Mouse (Mus musculus): Measurements from ENCODE around the gene Pnmt. TPM values are rescaled to one million over a fixed set of nuclear protein-coding genes. Genes with fewer than 3 reads are reported as not detected.
"Not testable (repeated sequence)": the region's sequence is repeated elsewhere in the genome, so short reads cannot be mapped to it uniquely, and the experiment has no call there.

Pnmt gene
- total RNA-seq, 2 experiments from 2014 or later, result not detected

DNA sequence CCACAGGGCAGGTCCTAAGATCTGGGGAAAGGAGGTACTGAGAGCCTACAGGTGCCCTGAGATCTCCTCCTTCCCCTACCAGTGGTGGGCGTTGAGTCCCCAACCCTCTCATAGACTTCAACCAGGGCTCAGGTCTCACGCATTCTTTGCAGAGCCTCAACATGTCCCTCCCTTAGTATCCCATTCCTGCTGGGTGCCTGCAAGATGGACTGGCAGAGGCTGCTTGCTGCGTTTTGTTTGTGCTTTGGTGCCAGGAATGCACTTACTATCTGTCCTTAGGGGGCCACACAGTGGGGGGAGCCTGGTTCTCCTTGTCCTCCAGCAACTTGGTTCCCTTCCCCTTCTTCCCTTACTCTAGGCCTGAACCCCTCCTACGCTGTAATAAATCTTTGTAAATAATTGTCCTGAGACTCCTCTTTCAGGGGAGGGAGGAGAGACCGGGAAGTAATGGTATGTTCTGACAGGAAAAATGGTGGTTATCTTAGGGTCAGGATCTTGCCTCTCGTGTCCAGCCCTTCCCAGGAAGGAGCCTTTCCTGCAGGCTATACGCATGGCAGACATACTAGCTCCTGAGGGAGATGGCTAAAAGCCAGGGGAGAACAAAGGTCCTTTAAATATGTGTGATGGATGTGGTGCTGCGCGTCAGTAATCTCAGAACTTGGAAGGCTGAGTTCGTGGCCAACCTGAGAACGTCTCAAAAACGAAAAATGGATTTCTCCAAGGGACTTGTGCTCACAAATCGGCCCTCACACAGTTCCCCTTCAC is 28.7 kb upstream of the Pnmt start:
- DNase-seq (ENCODE audit: low spot score in 2 of 2), result no peak

DNA sequence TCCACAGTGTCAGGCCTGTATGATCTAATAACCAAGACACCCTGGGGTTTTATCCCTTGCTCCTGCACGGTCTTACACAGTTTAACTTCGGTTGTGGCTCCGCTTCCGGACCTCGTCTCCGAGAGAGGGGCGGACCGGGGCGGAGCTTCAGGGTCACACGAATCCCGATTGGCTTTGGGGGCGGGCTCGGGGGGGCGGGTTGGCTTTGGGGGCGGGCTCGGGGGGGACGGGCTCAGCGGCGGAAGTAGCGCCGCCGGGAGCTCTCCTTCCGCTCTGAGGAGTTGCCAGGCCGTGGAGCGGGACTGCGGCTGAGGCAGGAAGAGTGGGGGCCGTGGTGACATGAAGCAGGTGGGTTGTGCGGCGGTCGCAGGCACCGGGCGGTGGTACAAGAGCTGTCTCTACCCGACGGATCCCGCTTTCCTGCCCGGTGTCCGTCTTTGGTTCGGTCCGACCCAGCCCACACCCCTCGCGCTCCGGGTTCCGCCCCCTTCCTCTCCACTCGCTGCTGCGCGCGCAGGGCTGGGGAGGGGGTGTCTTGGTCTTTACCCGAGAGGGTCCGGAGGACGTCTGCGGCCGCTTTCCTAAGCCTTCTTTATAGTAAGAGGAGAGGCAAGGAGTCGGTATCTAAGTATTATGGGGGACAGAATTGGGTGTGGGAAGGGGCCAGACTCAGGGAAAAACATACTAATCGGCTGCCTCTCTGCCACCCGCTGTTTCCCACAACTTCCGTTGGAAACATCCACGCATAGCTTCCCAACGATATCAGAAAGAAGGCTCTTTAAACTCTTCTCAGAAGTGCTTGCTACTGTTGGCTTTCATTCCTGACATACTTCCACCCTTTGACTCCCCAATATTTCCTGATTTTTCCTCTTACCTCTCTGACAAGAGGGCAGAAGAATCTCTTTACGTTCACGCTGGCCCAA is 27.8 kb upstream of the Pnmt start, which contains the start of gene Stard3:
TSS of gene Stard3 (plus strand) at position 208 of the 923 bp plus-strand sequence.
- DNase-seq (ENCODE audit: low spot score in 2 of 2), result peak; percentile 86 to 87

DNA sequence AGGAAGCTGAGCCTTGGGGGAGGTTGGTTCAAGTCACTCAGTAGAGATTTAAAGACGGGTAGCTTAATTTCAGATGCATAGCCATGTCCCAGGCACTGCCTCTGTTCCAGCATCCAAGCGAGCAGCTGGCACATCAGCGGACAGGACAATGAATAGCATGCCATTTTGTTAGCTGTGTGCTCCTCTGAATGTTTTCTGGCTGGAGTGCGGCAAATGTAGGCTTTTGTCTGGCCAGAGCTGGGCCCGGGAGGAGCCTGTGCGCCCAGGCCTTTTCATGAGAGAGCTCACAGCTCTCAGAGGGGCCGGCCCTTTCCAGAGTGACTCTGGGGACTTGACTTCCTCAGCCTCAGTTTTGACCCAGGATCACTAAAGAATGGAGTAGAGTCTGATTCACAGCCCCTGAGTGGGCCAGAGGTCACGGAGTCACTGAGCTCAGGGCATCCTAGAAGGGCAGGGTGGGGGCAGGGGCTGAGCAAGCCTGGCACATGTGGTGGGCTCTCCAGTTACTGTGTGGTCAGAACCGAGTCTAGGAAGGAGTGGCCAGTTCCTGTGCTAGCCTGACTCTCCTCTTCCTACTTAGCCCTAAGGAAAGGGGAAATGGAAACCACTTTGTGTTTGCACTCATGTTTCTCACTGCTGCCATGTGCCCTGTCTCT is 25.3 kb upstream of the Pnmt start:
- no peak for DNase-seq (ENCODE audit: low spot score in 2 of 2)

DNA sequence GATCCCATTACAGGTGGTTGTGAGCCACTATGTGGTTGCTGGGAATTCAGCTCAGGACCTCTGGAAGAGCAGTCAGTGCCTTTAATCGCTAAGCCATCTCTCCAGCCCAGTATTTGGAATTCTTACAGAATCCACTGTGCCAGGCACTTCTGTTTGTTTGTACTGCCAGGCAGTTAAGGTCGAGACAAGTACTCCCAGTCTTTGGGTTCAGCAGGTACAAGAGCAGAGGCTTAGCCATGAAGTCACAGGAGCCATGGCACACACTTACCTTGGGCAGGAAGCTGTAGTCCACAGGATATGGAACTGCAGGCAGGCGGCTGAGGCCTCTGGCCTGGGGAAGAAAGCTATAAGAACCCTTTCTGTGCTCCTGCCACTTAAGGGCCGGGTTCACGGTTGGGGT is 22.4 kb upstream of the Pnmt start:
- DNase-seq (ENCODE audit: low spot score in 2 of 2), result no peak

DNA sequence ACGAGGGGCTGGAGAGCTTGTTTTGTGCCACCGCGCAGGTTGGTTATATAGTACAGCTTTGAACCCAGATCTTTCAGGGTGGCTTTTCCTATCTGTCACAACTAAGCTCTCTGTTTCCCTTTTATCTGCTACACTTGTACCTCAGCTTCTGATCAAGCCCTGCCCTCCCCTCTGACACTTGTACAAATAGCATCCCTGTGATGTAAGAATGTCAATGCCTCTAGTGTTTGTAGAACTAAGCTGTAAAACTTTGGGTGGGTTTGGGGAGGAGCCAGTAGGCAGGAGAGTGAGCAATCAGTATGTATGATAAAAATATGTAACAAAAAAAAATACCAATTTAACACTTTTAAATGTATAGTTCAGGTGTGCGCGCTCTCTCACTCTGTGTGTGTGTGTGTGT is 21.8 kb upstream of the Pnmt start:
- DNase-seq (ENCODE audit: low spot score in 2 of 2), result no peak

DNA sequence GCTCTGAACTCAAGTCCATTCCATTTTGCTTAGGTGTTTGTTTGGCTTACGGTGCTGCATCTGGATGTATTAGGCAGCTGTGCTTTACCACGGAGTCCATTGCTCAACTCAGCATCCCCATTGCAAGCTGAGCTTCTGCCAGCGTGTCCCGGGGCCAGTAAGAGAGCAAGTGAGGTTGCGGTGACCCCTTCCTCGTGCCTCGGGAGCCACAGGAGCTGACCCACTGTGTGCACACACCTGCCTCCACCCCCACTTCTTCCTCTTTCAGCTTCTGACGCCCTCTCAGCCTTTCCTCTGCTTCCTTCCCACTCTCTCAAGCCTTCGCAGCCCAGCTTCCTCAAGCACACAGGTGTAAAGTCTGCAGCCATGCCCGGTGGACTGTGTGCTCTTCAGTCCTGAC is 20.0 kb upstream of the Pnmt start:
- no peak for DNase-seq (ENCODE audit: low spot score in 2 of 2)

DNA sequence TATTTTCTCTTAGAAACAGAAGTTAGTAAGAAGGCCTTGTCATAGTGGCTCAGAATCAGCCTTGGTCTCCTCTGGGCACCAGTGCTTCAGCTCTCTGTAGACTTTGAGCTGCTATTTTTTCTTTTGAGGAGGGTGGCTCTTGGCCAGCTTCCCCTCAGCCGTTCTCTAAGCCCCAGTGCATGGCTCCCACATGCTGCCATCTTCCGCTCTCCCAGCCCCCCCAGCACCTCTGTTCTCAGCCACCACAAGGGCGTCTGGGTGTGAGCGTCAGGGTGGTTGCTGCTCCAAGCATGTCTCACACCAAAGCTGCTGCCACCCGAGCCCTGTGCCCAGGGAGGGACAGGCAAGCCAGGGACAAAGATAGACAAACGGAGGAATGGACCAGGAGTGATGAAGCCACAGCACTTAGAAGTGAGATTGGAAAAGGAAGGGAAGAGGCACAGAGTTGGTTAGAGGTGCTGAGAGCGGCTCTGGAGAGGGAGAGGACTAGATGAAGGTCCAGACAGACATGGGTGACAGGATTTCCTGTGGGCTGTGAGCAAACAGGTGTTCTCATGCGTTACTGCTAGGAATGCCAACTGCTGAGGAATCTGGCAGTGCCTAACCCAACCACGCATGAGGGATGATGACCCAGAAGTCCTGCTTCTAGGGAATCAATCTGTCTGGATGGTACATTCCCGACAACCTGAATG is 18.9 kb upstream of the Pnmt start:
- DNase-seq (ENCODE audit: low spot score in 2 of 2), result peak in 1 of 2 experiments; percentile 42

DNA sequence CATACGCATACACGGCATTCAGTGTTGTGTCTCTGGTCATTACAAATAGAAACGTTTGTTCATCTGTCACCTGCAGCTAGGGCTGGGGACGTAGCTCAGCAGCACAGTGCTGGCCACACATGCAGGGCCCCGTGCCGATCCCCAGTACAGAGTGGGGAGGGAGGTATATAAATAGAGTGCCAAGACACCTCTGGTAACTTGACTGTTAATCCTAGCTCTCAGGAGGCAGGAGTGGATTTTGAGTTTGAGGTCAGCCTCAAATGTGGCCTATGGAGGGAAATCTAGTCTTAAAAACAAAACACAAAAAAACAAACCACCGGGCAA is 18.4 kb upstream of the Pnmt start:
- DNase-seq (ENCODE audit: low spot score in 2 of 2), result no peak

DNA sequence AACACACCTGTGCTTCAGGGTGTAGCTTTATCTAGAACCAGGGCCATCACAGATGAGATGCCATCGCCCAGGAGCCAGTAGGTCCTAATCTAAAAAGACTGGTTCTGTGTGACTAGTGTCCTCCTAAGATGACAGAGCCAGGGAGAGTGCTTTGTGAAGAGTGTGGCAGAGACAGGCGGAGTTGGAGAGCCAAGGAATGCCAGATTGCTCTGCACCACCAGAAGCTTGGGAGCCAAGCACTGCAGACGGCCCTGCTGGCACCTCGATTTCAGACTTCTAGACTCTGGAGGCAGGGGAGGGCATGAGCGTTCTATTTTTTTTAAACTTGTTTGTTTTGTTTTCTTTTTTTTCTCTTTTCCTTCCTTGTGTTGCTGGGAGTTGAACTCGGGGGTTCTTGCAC is 16.9 kb upstream of the Pnmt start:
- peak; percentile 37 to 39 for DNase-seq (ENCODE audit: low spot score in 2 of 2)

DNA sequence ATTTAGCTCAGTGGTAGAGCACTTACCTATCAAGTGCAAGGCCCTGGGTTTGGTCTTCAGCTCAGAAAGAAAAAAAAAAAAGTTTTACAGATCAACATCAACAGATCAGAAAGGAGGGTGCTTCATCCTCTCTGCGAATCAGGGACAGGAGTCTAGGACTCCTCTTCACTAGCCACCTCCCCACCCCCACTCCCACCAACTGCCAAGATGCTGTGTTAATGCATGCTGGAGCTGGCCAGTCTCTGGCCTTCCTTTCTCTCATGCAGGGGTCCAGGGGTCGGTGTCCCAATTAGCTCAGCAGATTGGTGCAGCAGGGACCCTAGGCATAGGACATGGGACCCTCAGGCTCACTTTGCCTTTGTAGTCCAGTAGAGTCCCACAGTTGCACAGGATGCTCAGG is 15.7 kb upstream of the Pnmt start:
- DNase-seq (ENCODE audit: low spot score in 2 of 2), result no peak

DNA sequence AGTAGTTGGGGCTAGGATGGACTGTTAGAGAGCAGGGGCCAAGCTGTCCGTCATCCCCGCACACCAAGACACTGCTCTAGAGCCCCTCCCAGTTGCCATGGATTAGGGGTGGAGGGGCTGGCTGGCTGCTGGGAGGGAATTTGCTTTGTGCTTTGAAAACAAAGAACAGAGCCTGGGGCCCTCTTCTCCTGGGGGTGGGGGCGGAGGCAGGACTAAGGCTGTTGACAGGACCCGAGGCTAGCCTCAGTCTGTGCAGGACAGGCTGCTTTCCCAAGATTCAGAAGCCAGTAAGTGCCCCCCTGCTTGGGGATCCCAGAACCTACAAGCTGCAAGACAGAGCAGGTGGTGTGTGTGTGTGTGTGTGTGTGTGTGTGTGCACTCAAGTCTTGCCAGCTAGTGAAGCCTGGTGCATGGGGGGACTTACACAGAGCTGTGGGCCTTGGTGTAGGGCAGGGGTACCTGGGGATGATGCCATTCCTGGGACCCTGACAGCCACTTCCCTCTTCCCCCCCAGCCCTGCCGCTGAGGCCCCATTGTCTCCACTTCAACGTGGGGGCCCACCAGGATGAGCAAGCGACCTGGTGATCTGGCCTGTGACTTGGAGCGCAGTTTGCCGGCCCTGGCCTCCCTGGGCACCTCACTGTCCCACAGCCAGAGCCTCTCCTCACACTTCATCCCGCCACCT is 14.6 kb upstream of the Pnmt start:
- DNase-seq (ENCODE audit: low spot score in 2 of 2), result peak; percentile 44 to 52

DNA sequence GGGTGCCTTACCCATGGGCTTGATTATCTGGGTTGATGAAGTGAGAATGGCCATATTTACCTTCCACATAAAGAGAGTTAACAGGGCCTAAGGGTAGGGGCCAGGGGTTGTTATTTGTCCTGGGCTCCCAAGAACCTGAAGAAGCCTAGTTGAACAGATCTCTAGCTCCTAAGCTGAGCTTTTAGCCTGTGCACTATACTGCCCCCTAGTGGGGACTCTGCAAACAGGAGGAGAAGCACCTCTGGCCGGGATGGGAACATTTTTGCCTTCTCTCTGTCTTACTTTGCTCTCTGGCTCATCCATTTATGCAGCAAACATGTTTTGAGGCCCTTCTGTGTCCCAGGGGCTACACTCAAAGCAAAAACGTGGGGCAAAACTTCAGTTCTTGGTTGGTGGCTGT is 13.8 kb upstream of the Pnmt start:
- DNase-seq (ENCODE audit: low spot score in 2 of 2), result peak; percentile 69 to 71

DNA sequence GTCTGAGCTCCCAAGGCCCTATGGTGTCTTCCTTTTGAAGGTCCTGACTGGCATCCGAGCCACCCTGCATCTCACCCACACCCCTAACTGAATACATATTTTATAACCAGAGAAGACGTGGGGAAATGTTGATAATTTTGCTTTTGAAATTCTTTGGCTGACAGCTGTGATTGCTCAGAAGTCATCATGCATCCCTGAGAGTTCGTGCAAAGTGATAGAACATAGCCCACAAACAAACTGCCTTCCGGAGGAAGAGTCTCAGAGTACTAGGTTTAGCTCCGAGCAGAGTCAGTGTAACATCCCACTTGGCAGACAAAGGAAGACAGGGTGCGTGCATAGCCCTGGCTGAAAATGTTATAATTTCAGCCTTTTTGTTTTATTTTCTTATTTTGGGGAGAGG is 13.0 kb upstream of the Pnmt start:
- no peak for DNase-seq (ENCODE audit: low spot score in 2 of 2)

DNA sequence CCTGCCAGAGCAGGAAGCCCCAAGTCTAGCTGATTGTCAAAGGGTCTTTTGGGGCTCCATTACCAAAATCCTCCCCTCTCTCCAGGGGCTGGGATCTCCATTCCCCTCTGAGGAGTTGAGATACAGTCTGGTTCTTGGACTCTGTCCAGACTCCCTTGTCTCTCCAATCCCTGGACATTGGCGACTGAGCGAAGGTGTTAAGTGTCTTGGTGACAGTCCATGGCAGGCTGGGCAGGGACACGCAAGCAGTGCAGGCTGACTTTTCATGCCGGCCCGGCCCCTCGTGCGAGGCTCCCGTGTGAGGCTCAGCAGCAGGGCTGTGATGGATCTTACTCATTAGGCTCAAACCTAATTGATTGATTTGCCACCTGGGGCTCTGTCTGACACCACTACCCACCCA is 12.0 kb upstream of the Pnmt start:
- DNase-seq (ENCODE audit: low spot score in 2 of 2), result no peak

DNA sequence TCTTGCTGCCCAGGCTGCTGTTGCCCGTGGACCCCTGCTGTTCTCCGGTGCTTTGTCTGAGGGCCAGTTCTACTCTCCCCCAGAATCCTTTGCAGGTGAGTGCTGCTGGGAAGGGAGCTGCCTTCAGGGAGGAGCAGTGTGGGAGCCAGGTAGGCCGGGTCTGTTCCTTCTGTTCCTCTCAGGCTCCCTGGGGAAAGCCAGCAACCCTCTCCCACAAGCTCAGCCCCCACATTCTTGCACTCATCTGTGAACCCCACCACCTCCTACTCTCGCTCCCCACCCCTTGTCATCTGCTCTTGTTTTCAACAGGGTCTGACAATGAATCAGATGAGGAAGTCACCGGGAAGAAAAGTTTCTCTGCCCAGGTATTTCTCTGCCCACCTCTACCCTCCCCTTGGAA is 9.5 kb upstream of the Pnmt start:
- no peak for DNase-seq (ENCODE audit: low spot score in 2 of 2)

DNA sequence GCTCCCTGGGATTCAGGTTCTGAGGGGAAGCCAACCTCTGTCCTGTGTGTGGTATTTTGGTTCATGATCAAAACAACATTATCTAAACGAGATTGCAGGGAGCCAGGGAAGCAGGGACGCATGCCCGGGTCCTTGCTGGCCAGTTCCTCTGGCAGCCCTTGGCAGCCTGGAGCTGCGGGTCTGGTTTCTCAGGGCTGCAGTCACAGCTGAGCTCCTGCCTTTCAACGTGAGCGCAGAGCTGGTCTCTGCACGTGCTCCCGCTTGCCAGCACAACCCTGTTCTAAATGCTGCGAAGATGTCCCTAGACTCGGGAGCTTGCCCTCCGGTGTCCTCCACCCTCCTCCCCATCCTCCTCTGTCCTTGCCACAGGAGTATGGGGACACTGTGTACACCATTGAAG is 8.5 kb upstream of the Pnmt start:
- DNase-seq (ENCODE audit: low spot score in 2 of 2), result no peak

DNA sequence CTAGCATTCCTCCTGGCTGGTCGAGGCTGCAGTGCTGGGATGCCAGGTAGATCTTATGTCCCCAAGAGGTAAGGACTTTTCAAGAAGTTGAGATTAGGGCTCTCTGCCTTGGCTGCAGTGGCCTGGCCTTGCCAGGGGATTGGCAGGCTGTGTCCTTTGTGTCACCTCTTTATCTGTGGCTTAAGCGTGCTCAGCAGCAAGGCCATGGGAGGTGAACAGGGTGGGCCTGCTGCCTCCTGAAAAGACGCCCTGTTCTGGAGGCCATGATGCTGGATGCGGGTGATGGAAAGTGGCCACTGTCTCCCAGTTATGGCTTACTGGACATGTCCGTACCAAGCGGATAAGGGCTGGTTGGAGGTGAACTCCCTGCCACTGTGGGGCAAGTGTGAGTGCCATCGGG is 6.9 kb upstream of the Pnmt start:
- DNase-seq (ENCODE audit: low spot score in 2 of 2), result no peak

DNA sequence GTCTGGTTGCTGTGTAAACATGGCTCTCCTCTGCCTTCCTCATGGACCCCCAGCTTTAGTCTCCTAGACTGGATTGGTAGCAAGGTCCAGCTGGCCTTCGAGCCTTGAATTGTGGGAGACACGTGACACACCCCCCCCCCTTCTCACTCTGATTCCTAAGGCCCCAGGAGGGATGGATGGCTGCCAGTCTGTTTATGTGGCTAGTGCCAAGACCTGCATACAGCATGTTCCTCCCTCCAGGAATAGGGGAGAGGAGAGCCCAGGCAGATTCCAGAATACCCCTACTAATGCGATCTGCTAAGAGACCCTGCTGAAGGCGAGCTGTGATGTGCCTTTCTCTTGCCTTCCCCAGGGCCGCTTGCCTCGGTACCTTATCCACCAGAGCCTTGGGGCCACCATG is 6.1 kb upstream of the Pnmt start:
- DNase-seq (ENCODE audit: low spot score in 2 of 2), result peak in 1 of 2 experiments; percentile 40

DNA sequence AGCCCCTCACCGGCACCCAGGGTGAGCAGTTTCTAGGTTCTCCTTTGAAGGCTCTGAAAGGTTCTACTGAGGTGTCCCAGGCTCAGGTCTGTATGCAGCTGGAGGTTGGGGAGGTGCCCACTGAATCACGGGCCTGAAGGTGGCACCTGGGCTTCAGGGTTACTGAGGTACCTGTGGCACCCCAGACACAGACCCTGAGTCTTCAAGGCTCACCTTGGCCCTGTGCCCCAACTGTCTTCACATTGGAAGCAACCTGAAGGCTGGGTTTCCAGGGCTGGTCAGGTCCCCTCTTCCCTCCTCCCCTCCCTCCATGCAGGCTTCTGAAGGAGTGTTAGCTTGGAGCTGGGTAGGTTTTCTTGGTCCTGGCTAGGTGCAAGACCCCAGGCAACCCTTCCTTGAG is 4.6 kb upstream of the Pnmt start:
- DNase-seq (ENCODE audit: low spot score in 2 of 2), result no peak

DNA sequence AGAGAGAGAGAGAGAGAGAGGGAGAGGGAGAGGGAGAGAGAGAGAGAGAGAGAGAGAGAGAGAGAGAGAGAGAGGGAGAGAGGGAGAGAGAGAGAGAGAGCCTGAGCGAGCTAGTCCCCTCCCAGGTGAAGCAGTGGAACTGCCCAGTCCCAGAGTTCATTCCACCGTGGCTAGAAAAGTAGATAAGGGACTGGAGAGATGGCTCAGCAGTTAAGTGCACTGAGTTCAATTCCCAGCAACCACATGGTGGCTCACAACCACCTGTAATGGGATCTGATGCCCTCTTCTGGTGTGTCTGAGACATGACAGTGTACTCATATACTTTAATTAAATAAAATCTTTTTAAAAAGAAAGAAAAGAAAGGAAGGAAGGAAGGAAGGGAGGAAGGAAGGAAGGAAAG is 3.8 kb upstream of the Pnmt start:
- not testable (repeated sequence) for DNase-seq (ENCODE audit: low spot score in 2 of 2)

All from layer of hippocampus, postnatal 10 days (tissue).